Mouse (Mus musculus): ENCODE results near the gene Dyrk1a. TPM values are rescaled to one million over a fixed set of nuclear protein-coding genes. Genes with fewer than 3 reads are reported as not detected.

Dyrk1a gene
- polyA plus RNA-seq, 1 experiment from 2014 or later, result 6.7 TPM

DNA sequence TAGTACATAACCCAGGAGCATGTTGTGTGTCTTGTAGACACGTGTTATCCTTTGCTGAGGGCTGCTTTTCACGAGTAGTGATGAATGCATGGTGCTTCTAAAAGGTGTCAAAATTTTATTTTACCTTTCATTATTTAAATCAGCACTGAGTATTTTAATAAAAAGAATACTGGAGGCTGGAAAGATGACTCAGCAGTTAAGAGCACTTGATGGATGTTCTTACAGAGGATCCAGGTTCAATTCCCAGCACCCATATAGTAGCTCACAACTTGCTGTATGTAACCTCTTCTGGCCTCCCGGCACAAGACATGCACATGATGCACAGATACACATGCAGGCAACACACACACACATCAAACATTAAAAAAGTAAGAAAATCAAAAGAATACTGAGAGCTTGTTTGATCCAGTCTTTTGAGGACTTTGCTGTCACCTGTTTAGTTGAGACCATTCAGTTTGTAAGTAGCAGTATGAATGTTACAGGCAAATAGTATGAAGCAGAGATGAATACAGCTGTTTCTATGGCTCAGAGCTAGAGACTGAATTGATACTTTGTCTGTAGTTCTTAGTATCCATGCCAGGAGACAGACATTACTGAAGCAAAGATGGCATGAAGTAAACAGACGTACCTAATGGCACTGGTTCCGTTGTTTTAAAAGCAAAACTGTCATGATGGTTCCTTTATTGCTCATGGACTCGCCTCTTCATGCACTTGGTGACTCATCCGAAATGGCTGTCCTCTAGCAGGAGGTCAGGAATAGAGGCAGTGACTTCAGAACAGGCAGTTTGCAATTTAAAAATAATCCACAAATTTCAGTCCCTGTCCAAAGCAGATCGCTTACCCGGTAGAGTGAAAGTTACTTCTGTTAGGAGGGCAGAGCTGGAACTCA, 39.1 kb downstream of the Dyrk1a start:
- Histone ChIP-seq H3K4me2 (no peak overlapping the region), H3K4me1 (peaks cover 63% of the 10 kb centered on the region), H3K4me3 (no peak overlapping the region), H3K9ac (no peak overlapping the region), H3K9me3 (no peaks in the 10 kb centered on the region), H3K27ac (replicated peaks) (peak overlapping the region; percentile 45; the same call in 1 of the 2 replicates), H3K36me3 (peaks cover 7% of the 10 kb centered on the region), H3K27me3 (replicated peaks) (no peaks in the 10 kb centered on the region)
- ATAC-seq (ENCODE audit: extremely low read depth, insufficient number of reproducible peaks, low FRiP score, low TSS enrichment), result no peak
- 73% methylated on average over 9 of the region's 9 CpGs for WGBS

DNA sequence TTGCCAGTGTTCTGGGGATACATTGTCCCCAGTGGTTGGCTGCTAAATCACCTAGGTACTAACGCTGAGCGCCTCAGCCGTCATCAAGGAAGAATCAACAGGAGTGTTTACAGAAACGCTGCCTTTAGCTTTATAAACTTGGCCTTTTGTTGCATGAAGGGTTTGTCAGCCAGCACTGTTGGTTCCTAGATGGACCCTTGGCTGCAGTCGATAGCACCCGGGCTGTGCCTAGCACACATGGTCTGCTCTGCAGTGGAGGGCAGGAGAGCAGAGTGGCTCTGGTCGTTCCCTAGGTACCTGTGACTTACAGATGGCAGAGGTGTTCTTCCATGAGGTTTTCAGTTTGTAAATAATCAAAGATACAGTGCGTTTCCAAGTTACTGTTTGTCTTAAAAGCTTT, 42.8 kb downstream of the Dyrk1a start:
- no peak for ATAC-seq (ENCODE audit: extremely low read depth, insufficient number of reproducible peaks, low FRiP score, low TSS enrichment)
- 79% methylated on average over 8 of the region's 8 CpGs for WGBS
- no peaks in the 10 kb centered on the region for H3K9me3 ChIP-seq
- no peak overlapping the region for H3K27ac ChIP-seq (replicated peaks)
- H3K9ac ChIP-seq, result no peak overlapping the region
- H3K4me1 ChIP-seq, result peaks cover 47% of the 10 kb centered on the region
- H3K36me3 ChIP-seq, result peaks cover 18% of the 10 kb centered on the region
- no peak overlapping the region for H3K4me3 ChIP-seq
- H3K27me3 ChIP-seq (replicated peaks), result no peaks in the 10 kb centered on the region
- no peak overlapping the region for H3K4me2 ChIP-seq

DNA sequence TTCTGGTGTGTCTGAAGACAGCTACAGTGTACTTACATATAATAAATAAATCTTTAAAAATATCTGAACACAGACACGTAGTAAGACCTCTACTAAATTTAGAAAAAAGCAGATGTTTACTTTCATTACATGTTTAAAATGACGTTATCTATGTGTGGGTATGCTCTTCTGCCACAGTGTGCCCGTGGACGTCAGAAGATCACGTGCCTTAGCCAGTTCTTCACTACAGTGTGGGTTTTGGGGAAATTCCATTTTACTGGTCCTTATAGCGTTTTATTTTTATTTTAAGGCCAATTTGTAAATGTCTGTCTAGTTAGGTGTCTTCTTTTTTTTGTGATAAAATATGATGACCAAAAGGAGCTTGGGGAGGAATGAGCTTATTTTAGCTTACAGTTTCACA, 47.4 kb downstream of the Dyrk1a start:
- no peak overlapping the region for H3K4me2 ChIP-seq
- H3K4me3 ChIP-seq, result no peak overlapping the region
- ATAC-seq (ENCODE audit: extremely low read depth, insufficient number of reproducible peaks, low FRiP score, low TSS enrichment), result no peak
- no peaks in the 10 kb centered on the region for H3K27me3 ChIP-seq (replicated peaks)
- H3K9ac ChIP-seq, result no peak overlapping the region
- H3K27ac ChIP-seq (replicated peaks), result no peak overlapping the region
- H3K4me1 ChIP-seq, result peaks cover 58% of the 10 kb centered on the region
- peaks cover 27% of the 10 kb centered on the region for H3K36me3 ChIP-seq
- H3K9me3 ChIP-seq, result no peaks in the 10 kb centered on the region
- 87% methylated on average over 6 of the region's 6 CpGs for WGBS

DNA sequence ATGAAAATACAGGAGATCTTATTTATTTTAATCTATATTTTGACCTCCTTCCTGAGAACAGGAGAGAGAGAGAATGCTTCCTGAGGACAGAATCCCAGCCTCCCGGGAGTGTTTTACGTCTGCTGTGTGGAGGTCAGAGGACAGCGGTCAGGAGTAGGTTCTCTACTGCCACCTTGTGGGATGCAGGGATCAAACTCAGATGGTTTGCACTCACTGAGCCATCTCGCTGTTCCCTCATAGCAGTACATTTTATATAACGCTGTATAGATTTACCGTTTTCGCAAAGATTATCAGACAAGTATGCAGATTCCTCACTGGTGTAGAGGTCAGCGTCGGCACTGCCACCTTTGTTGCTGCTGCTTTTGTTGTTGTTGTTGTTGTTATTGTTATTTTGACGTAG, 48.7 kb downstream of the Dyrk1a start:
- peak overlapping the region; percentile 44 for H3K27ac ChIP-seq (replicated peaks)
- H3K9ac ChIP-seq, result no peak overlapping the region
- H3K36me3 ChIP-seq, result peaks cover 24% of the 10 kb centered on the region
- H3K9me3 ChIP-seq, result no peaks in the 10 kb centered on the region
- 47% methylated on average over 10 of the region's 10 CpGs for WGBS
- H3K4me2 ChIP-seq, result no peak overlapping the region
- peaks cover 57% of the 10 kb centered on the region for H3K4me1 ChIP-seq
- no peak overlapping the region for H3K4me3 ChIP-seq
- ATAC-seq (ENCODE audit: extremely low read depth, insufficient number of reproducible peaks, low FRiP score, low TSS enrichment), result peak; percentile 61; the same call in 1 of the 2 replicates
- no peaks in the 10 kb centered on the region for H3K27me3 ChIP-seq (replicated peaks)

DNA sequence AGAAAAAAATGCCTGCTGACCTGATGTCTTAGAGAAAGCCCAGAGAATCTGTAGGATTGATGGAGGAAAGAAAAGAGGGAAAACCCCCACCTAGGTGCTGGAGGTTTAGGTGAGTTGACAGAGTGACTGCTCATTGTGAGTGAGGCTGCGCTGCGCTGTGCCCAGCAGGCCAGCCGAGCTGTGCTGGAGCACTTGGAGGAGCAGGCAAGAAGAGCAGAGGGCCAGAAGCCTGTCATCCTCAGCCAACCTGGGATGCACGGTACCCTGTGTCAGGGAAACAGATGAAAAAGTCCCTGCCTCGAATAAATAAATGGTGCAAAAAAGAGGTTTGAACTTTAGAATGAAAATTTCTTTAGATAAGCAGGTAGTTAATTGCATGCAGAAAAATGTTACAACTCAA, 49.5 kb downstream of the Dyrk1a start:
- H3K9ac ChIP-seq, result no peak overlapping the region
- no peak overlapping the region for H3K27ac ChIP-seq (replicated peaks)
- no peak overlapping the region for H3K4me2 ChIP-seq
- H3K9me3 ChIP-seq, result no peaks in the 10 kb centered on the region
- no peak for ATAC-seq (ENCODE audit: extremely low read depth, insufficient number of reproducible peaks, low FRiP score, low TSS enrichment)
- H3K36me3 ChIP-seq, result peaks cover 21% of the 10 kb centered on the region
- no peak overlapping the region for H3K4me3 ChIP-seq
- WGBS, result 90% methylated on average over 5 of the region's 5 CpGs
- H3K27me3 ChIP-seq (replicated peaks), result no peaks in the 10 kb centered on the region
- H3K4me1 ChIP-seq, result peaks cover 54% of the 10 kb centered on the region

DNA sequence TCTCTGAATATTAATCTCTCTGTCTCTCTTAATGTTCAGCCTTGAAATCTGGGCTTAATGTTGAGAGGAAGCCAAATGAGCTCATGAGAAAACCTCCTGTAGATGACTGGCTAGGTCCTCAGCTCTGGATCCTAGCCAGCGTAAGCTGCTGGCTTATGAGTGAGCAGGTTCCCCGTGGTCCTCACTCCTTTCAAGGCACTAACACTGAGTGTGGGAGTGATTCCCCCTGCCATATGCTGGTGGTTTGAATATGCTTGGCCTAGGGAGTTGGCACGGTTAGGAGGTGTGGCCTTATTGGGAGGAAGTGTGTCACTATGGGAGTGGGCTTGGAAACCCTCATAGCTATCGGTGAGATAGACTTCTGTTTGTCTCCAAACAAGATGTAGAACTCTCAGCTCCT, 55.1 kb downstream of the Dyrk1a start:
- Histone ChIP-seq H3K36me3 (peaks cover 10% of the 10 kb centered on the region), H3K4me1 (peaks cover 70% of the 10 kb centered on the region), H3K9ac (no peak overlapping the region), H3K27me3 (replicated peaks) (no peaks in the 10 kb centered on the region), H3K4me3 (no peak overlapping the region), H3K4me2 (no peak overlapping the region), H3K27ac (replicated peaks) (peak overlapping the region; percentile 34), H3K9me3 (no peaks in the 10 kb centered on the region)
- no peak for ATAC-seq (ENCODE audit: extremely low read depth, insufficient number of reproducible peaks, low FRiP score, low TSS enrichment)
- 62% methylated on average over 4 of the region's 4 CpGs for WGBS

DNA sequence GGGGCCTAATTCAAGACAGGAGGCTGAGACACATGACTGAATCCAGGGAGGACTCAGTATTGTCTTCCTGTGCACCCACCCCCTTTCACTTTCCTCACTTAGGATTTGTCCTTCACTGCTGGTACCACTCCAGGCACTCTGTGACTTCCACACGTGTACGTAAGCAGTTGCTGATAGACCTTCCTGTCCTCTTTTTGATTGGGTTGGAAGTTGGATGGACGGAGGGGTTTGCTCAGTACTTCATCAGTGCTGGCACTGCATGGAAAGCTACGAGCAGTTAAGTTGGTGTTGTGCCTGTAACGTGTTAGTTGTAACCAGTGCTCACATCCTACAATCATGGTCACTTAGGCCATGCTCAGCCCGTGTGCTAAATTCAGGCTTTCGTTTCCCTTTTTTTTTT, 55.8 kb downstream of the Dyrk1a start:
- no peak for ATAC-seq (ENCODE audit: extremely low read depth, insufficient number of reproducible peaks, low FRiP score, low TSS enrichment)
- H3K4me1 ChIP-seq, result peaks cover 66% of the 10 kb centered on the region
- no peak overlapping the region for H3K4me2 ChIP-seq
- WGBS, result 76% methylated on average over 7 of the region's 7 CpGs
- no peaks in the 10 kb centered on the region for H3K9me3 ChIP-seq
- H3K36me3 ChIP-seq, result peaks cover 3% of the 10 kb centered on the region
- H3K27me3 ChIP-seq (replicated peaks), result no peaks in the 10 kb centered on the region
- peak overlapping the region; percentile 34; the same call in 1 of the 2 replicates for H3K27ac ChIP-seq (replicated peaks)
- no peak overlapping the region for H3K4me3 ChIP-seq
- H3K9ac ChIP-seq, result no peak overlapping the region

DNA sequence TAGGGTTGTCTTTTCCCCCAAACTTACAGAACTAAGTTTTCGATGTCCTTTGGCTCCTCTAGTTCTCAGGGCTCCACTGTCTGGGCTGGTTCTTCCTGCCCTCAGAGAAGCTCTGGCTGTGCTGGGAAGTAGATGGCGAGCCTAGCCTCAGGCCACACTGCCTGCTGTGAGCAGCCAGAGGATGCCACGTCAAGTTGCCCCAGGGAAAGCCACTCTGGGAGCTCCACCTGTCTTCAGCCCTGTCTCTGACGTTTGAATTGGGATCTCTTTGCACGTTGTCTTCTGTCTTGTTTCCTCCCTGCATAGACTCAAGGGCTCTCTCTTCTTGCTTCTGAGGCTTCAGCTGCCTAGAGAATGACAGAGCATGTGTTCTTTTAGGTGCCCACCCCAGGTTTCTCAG, 57.9 kb downstream of the Dyrk1a start:
- H3K9ac ChIP-seq, result no peak overlapping the region
- H3K27me3 ChIP-seq (replicated peaks), result no peaks in the 10 kb centered on the region
- H3K4me3 ChIP-seq, result no peak overlapping the region
- no peaks in the 10 kb centered on the region for H3K9me3 ChIP-seq
- ATAC-seq (ENCODE audit: extremely low read depth, insufficient number of reproducible peaks, low FRiP score, low TSS enrichment), result no peak
- peaks cover 65% of the 10 kb centered on the region for H3K4me1 ChIP-seq
- WGBS, result 44% methylated on average over 5 of the region's 5 CpGs
- no peak overlapping the region for H3K4me2 ChIP-seq
- no peaks in the 10 kb centered on the region; the same call in 1 of the 2 replicates for H3K36me3 ChIP-seq
- H3K27ac ChIP-seq (replicated peaks), result peak overlapping the region; percentile 20; the same call in 1 of the 2 replicates

DNA sequence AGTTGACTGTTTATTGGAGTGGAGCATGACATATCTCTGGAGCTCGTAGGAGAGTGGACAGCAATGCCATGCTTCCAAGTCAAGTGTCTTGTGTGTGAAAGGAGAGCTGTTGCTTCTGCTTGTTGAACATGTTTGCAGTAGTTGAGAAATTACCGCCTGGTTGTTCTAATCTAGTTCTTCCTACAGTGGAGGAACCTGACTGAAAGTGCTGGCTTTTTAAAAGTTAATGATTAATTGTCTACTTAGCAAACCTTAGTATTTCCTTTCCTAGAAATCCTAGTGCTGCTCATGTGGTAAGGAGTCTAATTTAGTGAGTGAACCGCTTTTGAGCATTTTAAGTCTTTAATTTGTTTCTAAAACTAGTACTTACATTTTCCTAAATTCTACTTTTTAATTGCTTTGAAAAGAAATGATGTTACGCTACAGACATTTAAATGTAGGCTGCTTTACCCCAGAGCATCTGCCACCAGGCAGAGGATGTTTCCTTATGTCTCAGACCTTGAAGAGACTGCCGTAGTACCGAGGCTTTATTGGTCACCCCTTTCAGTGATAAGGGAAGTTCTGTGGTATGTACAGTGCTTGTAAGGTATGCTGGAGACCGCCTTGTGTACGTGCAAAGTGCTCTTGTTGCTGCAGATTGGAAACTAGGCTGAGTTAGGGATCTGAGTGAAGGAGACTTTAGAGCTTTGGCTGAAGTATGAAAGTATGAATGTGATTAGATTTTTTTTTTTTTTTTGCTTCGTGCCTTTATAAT, 59.3 kb downstream of the Dyrk1a start:
- H3K27ac ChIP-seq (replicated peaks), result 0 out of 2 replicates have a peak overlapping the region, but pooled peaks have one; percentile 33
- H3K9ac ChIP-seq, result no peak overlapping the region
- no peaks in the 10 kb centered on the region for H3K27me3 ChIP-seq (replicated peaks)
- 0 out of 2 replicates have a peak overlapping the region, but pooled peaks have one; percentile 17 for H3K4me2 ChIP-seq
- H3K4me1 ChIP-seq, result peaks cover 74% of the 10 kb centered on the region
- no peak overlapping the region for H3K4me3 ChIP-seq
- H3K36me3 ChIP-seq, result no peaks in the 10 kb centered on the region
- ATAC-seq (ENCODE audit: extremely low read depth, insufficient number of reproducible peaks, low FRiP score, low TSS enrichment), result no peak
- WGBS, result 52% methylated on average over 9 of the region's 9 CpGs
- H3K9me3 ChIP-seq, result no peaks in the 10 kb centered on the region

DNA sequence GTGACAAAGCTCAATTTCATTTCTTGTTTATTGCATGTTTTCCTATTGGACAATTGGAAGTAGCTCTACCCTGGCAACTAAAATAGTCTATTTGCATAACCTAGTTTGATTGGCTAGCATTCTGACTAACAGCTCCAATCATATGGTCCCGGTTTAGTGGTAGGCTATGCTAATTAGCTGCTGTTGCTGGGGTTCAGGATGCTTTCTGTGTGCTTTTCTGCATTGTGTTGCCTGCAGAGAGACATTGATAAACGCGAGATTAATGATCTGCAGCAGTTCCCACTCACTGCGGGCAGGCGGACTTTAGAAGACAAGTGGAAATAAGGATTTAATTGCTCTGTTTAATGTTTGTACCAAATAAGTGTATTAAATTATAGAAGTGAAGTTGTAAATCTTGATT, 62.2 kb downstream of the Dyrk1a start:
- Histone ChIP-seq H3K9ac (no peak overlapping the region), H3K4me1 (peaks cover 63% of the 10 kb centered on the region), H3K9me3 (no peaks in the 10 kb centered on the region), H3K36me3 (no peaks in the 10 kb centered on the region), H3K4me2 (peak overlapping the region; percentile 43), H3K27me3 (replicated peaks) (no peaks in the 10 kb centered on the region), H3K27ac (replicated peaks) (no peak overlapping the region), H3K4me3 (no peak overlapping the region)
- peak; percentile 54; the same call in 1 of the 2 replicates for ATAC-seq (ENCODE audit: extremely low read depth, insufficient number of reproducible peaks, low FRiP score, low TSS enrichment)
- WGBS, result 22% methylated on average over 5 of the region's 5 CpGs

DNA sequence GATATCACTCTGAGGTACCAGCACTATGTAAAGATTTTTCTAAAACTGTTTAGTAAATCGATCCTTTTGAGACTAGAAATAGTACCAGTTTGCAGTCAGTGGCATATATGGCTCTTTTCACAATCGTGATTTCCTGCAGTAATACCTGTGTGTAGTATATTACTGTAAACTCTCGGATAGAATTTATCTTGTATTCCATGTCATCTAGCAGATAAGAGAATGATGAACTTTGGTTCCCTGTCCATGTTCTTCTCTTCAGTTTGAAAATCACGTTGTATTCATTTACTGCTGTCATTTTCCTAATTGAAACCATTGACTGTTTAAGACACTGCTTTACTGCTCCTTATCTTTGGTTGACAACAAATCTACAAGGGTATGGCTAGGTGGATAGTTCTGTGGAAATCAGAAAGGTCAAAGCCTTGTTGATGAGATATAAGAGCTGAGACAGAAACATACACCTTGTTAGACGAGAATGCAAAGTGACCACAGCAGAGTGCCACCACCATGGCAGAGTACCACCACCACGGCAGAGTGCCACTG, 62.7 kb downstream of the Dyrk1a start:
- H3K4me1 ChIP-seq, result peaks cover 63% of the 10 kb centered on the region
- no peaks in the 10 kb centered on the region for H3K9me3 ChIP-seq
- no peak overlapping the region for H3K27ac ChIP-seq (replicated peaks)
- no peak overlapping the region for H3K9ac ChIP-seq
- 68% methylated on average over 6 of the region's 6 CpGs for WGBS
- H3K4me3 ChIP-seq, result no peak overlapping the region
- peak overlapping the region; percentile 43; the same call in 1 of the 2 replicates for H3K4me2 ChIP-seq
- no peaks in the 10 kb centered on the region for H3K36me3 ChIP-seq
- ATAC-seq (ENCODE audit: extremely low read depth, insufficient number of reproducible peaks, low FRiP score, low TSS enrichment), result no peak
- no peaks in the 10 kb centered on the region for H3K27me3 ChIP-seq (replicated peaks)
